Mouse (Mus musculus) E14TG2a.4 (cell line): ENCODE measurements around the gene Sowahb.

ENCODE experiments used
- CTCF ChIP-seq: conservative IDR thresholded peaks from 2 replicates; pipeline ENCODE4 v1.5.1; 2014; ENCODE audit warnings: low read length
- POU5F1 ChIP-seq: IDR thresholded peaks from 2 replicates; pipeline ENCODE4 v1.6.1; 2014; ENCODE audit warnings: low read length, borderline replicate concordance

GRCm38 (mm10) chr5:93041276-93041675 is 3.5 kb downstream of the Sowahb start:
- TF ChIP-seq CTCF (no peak), POU5F1 (no peak)
